Mouse (Mus musculus): Measurements from ENCODE around the gene Stat4. TPM values are rescaled to one million over a fixed set of nuclear protein-coding genes. Genes with fewer than 3 reads are reported as not detected.
A peak's percentile ranks its signal among the peaks of the same experiment; 100 is the strongest.

The Stat4 gene
- polyA plus RNA-seq, 1 experiment from 2014 or later = 2.3 TPM

DNA sequence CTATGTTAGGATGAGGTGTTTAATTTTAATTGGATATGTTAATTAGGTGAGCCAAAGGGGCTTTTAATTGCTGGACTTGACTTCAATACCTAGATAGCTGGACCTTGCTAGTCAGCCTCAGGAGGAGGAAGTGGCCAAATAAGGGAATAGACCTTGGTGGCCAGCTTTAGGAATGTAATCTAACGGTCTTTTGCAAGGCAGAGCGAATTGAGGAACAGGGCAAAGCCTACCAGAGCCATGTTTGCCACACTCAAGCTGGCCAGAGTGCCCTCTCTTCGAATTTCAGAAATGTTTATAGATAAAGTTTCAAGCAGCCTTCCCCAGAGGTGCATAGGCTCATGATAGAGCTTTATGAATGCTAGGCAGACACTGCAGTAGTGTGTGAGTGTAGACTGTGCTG lies 154.5 kb downstream of the Stat4 start:
- no peak for ATAC-seq (ENCODE audit: low read depth)
- H3K4me3 ChIP-seq (ENCODE audit: low read length) = no peak overlapping the region
- H3K9ac ChIP-seq (ENCODE audit: low read length) = no peak overlapping the region
- H3K9me3 ChIP-seq (ENCODE audit: control insufficient read depth, low read length) = no peaks in the 10 kb centered on the region
- H3K36me3 ChIP-seq (ENCODE audit: control insufficient read depth, insufficient read depth, low read length) = peaks cover 2% of the 10 kb centered on the region; the same call in 1 of the 2 replicates
- no peaks in the 10 kb centered on the region for H3K27me3 ChIP-seq (ENCODE audit: control insufficient read depth, insufficient read depth, low read depth, low read length)
- H3K4me2 ChIP-seq (ENCODE audit: low read depth, low read length) = no peak overlapping the region
- 40% methylated on average over 3 of the region's 3 CpGs for WGBS
- H3K27ac ChIP-seq (ENCODE audit: low read length) = no peak overlapping the region
- no peaks in the 10 kb centered on the region for H3K4me1 ChIP-seq (replicated peaks; ENCODE audit: control insufficient read depth, insufficient read depth, low read length)

DNA sequence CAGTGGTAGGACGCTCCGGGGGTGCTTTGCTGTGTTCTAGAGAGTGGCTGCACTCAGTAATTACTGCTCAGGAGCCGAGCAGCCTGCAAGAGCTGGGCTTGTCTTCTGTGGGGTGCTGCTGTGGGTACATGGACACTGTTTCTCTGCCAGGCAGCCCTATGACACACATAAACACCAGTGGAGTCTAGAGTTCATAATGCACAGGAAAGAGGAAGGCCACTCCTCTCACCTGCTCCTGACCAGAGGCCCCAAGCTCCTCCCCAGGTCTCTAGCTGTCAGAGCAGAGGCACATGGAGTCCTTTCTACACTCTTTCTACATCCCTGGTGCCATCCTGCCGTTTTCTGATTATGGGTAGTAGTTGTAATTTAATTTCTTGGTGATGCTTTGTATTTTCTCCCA lies 155.2 kb downstream of the Stat4 start:
- H3K4me3 ChIP-seq (ENCODE audit: low read length) = no peak overlapping the region
- peaks cover 2% of the 10 kb centered on the region; the same call in 1 of the 2 replicates for H3K36me3 ChIP-seq (ENCODE audit: control insufficient read depth, insufficient read depth, low read length)
- H3K4me2 ChIP-seq (ENCODE audit: low read depth, low read length) = no peak overlapping the region
- H3K27ac ChIP-seq (ENCODE audit: low read length) = no peak overlapping the region
- no peaks in the 10 kb centered on the region for H3K9me3 ChIP-seq (ENCODE audit: control insufficient read depth, low read length)
- 65% methylated on average over 4 of the region's 4 CpGs for WGBS
- H3K4me1 ChIP-seq (replicated peaks; ENCODE audit: control insufficient read depth, insufficient read depth, low read length) = no peaks in the 10 kb centered on the region
- no peak for ATAC-seq (ENCODE audit: low read depth)
- no peak overlapping the region for H3K9ac ChIP-seq (ENCODE audit: low read length)
- no peaks in the 10 kb centered on the region for H3K27me3 ChIP-seq (ENCODE audit: control insufficient read depth, insufficient read depth, low read depth, low read length)

DNA sequence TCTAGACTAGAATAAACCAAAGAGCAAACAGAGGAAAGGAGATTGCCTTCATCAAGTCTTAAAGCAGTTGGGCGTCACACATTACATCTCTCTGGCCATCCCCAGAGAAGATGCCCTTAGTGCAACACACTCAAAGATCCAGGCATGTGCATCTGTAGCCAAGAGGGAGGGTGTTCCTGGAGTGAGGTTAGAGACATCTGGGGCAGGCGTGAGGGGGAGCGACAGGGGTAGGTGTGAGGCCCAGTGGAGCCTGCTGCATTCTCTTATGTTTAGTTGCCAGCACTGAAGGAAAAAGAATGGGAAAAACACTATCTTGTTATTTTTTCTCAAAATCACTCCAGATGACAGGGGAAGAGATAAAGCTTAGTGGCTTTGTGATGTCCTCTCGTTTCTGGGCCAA lies 156.2 kb downstream of the Stat4 start:
- no peaks in the 10 kb centered on the region for H3K27me3 ChIP-seq (ENCODE audit: control insufficient read depth, insufficient read depth, low read depth, low read length)
- H3K9me3 ChIP-seq (ENCODE audit: control insufficient read depth, low read length) = no peaks in the 10 kb centered on the region
- H3K4me2 ChIP-seq (ENCODE audit: low read depth, low read length) = no peak overlapping the region
- H3K27ac ChIP-seq (ENCODE audit: low read length) = no peak overlapping the region
- no peaks in the 10 kb centered on the region for H3K4me1 ChIP-seq (replicated peaks; ENCODE audit: control insufficient read depth, insufficient read depth, low read length)
- peaks cover 2% of the 10 kb centered on the region; the same call in 1 of the 2 replicates for H3K36me3 ChIP-seq (ENCODE audit: control insufficient read depth, insufficient read depth, low read length)
- H3K4me3 ChIP-seq (ENCODE audit: low read length) = no peak overlapping the region
- ATAC-seq (ENCODE audit: low read depth) = no peak
- 62% methylated on average over 4 of the region's 4 CpGs for WGBS
- no peak overlapping the region for H3K9ac ChIP-seq (ENCODE audit: low read length)

DNA sequence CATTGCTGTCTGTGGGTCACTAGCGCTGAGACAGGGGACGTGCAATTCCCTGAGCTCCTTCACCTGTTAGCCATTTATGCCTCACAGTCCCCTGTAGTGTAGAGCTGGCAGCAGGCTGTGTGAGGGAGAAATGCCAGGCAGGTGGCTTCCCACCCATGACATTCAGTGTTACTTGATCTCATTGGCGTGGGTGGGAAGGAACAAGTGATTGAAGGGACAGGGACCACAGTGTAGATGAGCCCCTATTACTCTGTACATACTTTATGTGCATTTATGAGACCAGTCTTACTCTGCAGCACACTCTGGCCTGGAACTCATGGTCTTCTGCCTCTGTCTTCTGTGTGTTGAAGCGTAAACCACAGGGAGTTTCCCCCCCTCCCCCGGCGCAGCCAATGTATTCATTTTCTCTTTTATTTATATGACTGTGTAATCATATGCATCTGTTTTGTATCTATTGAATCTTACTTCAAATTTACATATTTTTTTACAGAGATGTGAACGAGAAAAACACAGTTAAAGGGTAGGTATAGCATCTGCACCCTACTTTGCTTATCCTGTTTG lies 156.7 kb downstream of the Stat4 start:
- Histone ChIP-seq H3K36me3 (ENCODE audit: control insufficient read depth, insufficient read depth, low read length) (peaks cover 2% of the 10 kb centered on the region; the same call in 1 of the 2 replicates), H3K9me3 (ENCODE audit: control insufficient read depth, low read length) (no peaks in the 10 kb centered on the region), H3K9ac (ENCODE audit: low read length) (no peak overlapping the region), H3K27ac (ENCODE audit: low read length) (no peak overlapping the region), H3K4me1 (replicated peaks; ENCODE audit: control insufficient read depth, insufficient read depth, low read length) (no peaks in the 10 kb centered on the region), H3K4me2 (ENCODE audit: low read depth, low read length) (no peak overlapping the region), H3K4me3 (ENCODE audit: low read length) (no peak overlapping the region), H3K27me3 (ENCODE audit: control insufficient read depth, insufficient read depth, low read depth, low read length) (no peaks in the 10 kb centered on the region)
- WGBS = 86% methylated on average over 7 of the region's 7 CpGs
- ATAC-seq (ENCODE audit: low read depth) = no peak

DNA sequence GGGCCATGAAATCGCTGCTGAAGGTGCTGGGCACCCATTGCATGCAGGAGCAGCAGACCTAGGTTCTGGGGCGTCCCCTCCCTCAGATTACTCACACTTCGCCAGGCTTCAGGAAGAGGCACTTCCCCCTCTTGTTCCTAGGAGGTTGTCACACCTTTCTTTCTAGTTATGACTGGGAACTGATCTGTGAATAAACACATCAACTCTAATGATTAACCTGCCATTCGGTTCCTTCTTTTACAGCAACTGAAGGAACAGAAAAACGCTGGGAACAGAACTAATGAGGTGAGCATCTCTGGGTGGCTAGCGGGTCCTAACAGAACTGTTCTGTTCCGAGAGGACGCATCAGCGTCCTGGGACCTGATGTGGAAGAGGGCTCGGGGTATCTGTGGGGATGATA lies 158.0 kb downstream of the Stat4 start:
- Histone ChIP-seq H3K9ac (ENCODE audit: low read length) (no peak overlapping the region), H3K27me3 (ENCODE audit: control insufficient read depth, insufficient read depth, low read depth, low read length) (no peaks in the 10 kb centered on the region), H3K36me3 (ENCODE audit: control insufficient read depth, insufficient read depth, low read length) (peaks cover 2% of the 10 kb centered on the region; the same call in 1 of the 2 replicates), H3K9me3 (ENCODE audit: control insufficient read depth, low read length) (no peaks in the 10 kb centered on the region), H3K4me2 (ENCODE audit: low read depth, low read length) (no peak overlapping the region), H3K27ac (ENCODE audit: low read length) (no peak overlapping the region), H3K4me3 (ENCODE audit: low read length) (no peak overlapping the region), H3K4me1 (replicated peaks; ENCODE audit: control insufficient read depth, insufficient read depth, low read length) (peaks cover under 1% of the 10 kb centered on the region)
- ATAC-seq (ENCODE audit: low read depth) = no peak
- WGBS = 75% methylated on average over 10 of the region's 10 CpGs

DNA sequence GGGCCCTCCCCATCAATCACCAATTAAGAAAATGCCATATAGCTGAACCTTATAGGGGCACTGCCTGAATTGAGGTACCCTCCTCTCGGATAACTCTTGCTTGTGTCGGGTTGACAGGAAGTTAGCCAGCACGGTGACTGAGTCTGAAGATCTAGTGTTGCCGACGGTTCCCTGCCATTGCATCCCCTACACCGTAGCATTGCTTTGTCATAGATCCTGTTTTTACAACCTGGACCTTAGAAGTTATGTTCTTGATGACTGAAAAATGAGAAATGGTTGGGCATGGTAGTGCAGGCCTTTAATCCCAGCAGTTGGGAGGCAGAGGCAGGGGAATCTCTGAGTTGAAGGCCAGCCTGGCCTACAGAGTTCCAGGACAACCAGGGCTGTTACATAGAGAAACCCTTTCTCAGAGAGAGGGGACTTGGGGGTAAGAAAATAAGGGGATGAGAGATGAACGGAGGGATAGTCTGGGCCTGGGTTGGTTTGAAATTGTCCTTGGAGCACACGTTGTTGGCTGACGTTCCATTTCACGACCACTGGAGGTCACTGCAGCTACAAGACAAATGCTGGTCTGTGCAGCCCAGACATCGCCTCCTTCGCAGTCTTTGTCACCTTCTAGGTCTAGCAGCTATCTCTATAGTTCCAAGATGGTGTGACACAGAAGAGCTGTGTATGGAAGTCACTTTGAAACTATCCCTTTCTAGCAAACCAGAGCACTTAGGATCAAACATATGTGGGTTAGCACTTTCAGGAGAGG lies 159.4 kb downstream of the Stat4 start:
- Histone ChIP-seq H3K4me3 (ENCODE audit: low read length) (no peak overlapping the region), H3K9ac (ENCODE audit: low read length) (no peak overlapping the region), H3K27me3 (ENCODE audit: control insufficient read depth, insufficient read depth, low read depth, low read length) (no peaks in the 10 kb centered on the region), H3K36me3 (ENCODE audit: control insufficient read depth, insufficient read depth, low read length) (peaks cover 2% of the 10 kb centered on the region; the same call in 1 of the 2 replicates), H3K9me3 (ENCODE audit: control insufficient read depth, low read length) (no peaks in the 10 kb centered on the region), H3K4me2 (ENCODE audit: low read depth, low read length) (no peak overlapping the region), H3K4me1 (replicated peaks; ENCODE audit: control insufficient read depth, insufficient read depth, low read length) (peaks cover 10% of the 10 kb centered on the region), H3K27ac (ENCODE audit: low read length) (no peak overlapping the region)
- ATAC-seq (ENCODE audit: low read depth) = peak; percentile 71
- WGBS = 46% methylated on average over 12 of the region's 12 CpGs

DNA sequence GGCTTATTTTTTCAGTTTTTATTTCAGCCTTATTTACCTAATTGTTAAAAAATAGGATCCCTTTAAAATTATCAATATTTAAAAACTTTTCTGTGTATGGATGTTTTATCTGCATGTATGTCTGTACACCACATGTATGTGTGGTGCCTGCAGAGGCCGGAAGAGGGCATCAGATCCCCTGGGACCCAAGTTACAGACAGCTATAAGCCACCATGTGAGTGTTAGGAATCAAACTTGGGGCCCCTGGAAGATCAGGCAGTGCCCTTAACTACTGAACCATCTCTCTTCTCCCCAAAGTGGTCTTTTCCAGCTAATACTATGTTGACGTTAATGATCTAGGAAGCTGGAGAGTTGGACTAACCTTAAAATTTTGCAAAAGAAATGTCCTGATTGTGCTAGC lies 160.5 kb downstream of the Stat4 start:
- 91% methylated on average over 2 of the region's 2 CpGs for WGBS
- no peak overlapping the region for H3K4me3 ChIP-seq (ENCODE audit: low read length)
- ATAC-seq (ENCODE audit: low read depth) = no peak
- no peak overlapping the region for H3K4me2 ChIP-seq (ENCODE audit: low read depth, low read length)
- H3K27me3 ChIP-seq (ENCODE audit: control insufficient read depth, insufficient read depth, low read depth, low read length) = no peaks in the 10 kb centered on the region
- H3K9ac ChIP-seq (ENCODE audit: low read length) = no peak overlapping the region
- no peaks in the 10 kb centered on the region for H3K9me3 ChIP-seq (ENCODE audit: control insufficient read depth, low read length)
- peaks cover 10% of the 10 kb centered on the region for H3K4me1 ChIP-seq (replicated peaks; ENCODE audit: control insufficient read depth, insufficient read depth, low read length)
- no peak overlapping the region for H3K27ac ChIP-seq (ENCODE audit: low read length)
- peaks cover 2% of the 10 kb centered on the region; the same call in 1 of the 2 replicates for H3K36me3 ChIP-seq (ENCODE audit: control insufficient read depth, insufficient read depth, low read length)

DNA sequence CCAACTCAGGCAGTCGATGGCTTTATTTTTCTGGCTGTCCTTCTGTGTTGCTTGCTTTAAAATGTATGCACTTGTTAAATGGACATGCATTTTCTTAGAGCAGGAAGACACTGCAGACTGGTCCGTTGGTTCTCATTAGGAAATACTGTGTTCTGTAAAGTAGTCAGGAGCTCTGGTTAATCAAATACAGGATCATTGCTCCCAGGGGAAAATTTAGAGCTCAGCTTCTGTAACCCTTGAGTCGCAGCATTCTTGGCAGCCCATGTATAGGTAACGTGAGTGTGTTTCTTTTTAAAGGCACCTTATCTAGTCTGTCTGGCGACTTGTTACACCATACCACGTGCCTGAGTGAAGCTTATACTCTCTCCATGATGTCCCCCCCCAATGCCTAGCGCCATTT lies 161.2 kb downstream of the Stat4 start:
- WGBS = 71% methylated on average over 7 of the region's 7 CpGs
- ATAC-seq (ENCODE audit: low read depth) = no peak
- peaks cover 2% of the 10 kb centered on the region; the same call in 1 of the 2 replicates for H3K36me3 ChIP-seq (ENCODE audit: control insufficient read depth, insufficient read depth, low read length)
- no peak overlapping the region for H3K4me3 ChIP-seq (ENCODE audit: low read length)
- H3K27me3 ChIP-seq (ENCODE audit: control insufficient read depth, insufficient read depth, low read depth, low read length) = no peaks in the 10 kb centered on the region
- H3K9ac ChIP-seq (ENCODE audit: low read length) = no peak overlapping the region
- H3K9me3 ChIP-seq (ENCODE audit: control insufficient read depth, low read length) = no peaks in the 10 kb centered on the region
- no peak overlapping the region for H3K27ac ChIP-seq (ENCODE audit: low read length)
- H3K4me1 ChIP-seq (replicated peaks; ENCODE audit: control insufficient read depth, insufficient read depth, low read length) = peaks cover 10% of the 10 kb centered on the region
- H3K4me2 ChIP-seq (ENCODE audit: low read depth, low read length) = no peak overlapping the region

DNA sequence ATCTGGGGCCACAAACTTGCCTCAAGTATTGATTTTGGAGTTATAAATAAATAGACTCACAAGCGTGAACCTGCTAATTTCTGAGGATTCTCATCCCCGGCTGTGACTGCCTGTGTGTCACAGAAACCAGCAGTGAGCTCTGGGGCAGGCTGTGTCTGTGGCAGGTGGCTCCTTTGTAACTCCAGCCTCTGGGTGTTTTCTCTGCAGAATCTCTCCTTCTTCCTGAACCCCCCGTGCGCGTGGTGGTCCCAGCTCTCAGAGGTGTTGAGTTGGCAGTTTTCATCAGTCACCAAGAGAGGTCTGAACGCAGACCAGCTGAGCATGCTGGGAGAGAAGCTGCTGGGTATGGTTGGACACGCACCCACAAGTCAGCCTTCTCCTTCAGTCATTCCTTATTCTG lies 161.7 kb downstream of the Stat4 start:
- no peak for ATAC-seq (ENCODE audit: low read depth)
- H3K27me3 ChIP-seq (ENCODE audit: control insufficient read depth, insufficient read depth, low read depth, low read length) = no peaks in the 10 kb centered on the region
- WGBS = 63% methylated on average over 7 of the region's 7 CpGs
- H3K4me1 ChIP-seq (replicated peaks; ENCODE audit: control insufficient read depth, insufficient read depth, low read length) = peaks cover 10% of the 10 kb centered on the region
- peaks cover 2% of the 10 kb centered on the region; the same call in 1 of the 2 replicates for H3K36me3 ChIP-seq (ENCODE audit: control insufficient read depth, insufficient read depth, low read length)
- H3K27ac ChIP-seq (ENCODE audit: low read length) = no peak overlapping the region
- H3K9me3 ChIP-seq (ENCODE audit: control insufficient read depth, low read length) = no peaks in the 10 kb centered on the region
- no peak overlapping the region for H3K9ac ChIP-seq (ENCODE audit: low read length)
- H3K4me2 ChIP-seq (ENCODE audit: low read depth, low read length) = no peak overlapping the region
- no peak overlapping the region for H3K4me3 ChIP-seq (ENCODE audit: low read length)
